In the genomic region with DNA sequence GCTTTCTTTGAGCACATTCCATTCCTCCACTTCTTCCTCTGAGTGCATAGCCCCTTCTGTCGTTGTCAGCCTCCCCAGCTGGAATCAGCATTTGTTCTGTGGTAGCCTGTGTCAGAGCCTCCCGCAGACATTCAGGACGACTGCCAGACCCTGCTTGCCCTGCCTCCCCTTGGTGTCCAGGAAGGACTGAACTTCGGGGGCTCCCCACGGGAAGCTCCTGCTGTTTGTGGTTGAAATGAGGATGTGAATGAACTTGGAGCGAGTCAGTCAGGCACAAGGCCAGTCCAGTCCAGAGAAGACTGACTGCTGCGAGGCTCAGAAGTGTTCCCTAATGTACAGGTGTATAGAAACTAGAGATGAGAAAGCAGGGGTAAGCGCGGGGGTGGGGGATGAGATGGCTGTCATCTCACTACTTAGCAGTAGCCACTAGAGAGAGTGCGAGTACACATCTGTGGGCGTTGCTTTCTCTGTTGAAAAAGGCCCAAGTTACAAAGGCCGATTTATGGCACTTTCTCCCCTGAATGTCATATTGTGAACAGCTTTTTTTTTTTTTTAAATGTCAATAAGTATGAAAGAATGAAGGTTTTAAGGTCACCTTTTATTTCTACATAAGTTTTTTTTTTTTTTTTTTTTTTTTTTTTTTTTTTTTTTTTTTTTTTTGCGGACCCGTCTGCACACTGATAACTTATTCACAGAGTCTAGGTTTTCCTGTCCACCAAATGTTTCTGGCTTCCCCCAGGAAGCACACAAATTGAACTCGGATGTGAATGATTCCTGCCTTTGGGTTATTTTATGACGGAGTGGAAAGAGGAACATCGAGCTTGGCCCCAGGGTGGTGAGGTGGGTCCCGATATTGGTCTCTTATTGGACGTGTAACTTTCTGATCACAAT, we compare ENCODE assay signal across 8 mouse cellular contexts. TPM values are rescaled to one million over a fixed set of nuclear protein-coding genes. Genes with fewer than 3 reads are reported as not detected.
DNase-seq lines count a peak whose midpoint lies in the region; ATAC-seq lines count a peak whose summit lies in the region.

No protein-coding gene starts in this region.

- peaks cover 9% of the 10 kb centered on the region for H3K4me1 ChIP-seq in erythroblast, embryonic 14.5 days (ENCODE audit: control insufficient read depth)
- peaks cover 7% of the 10 kb centered on the region for H3K4me1 ChIP-seq in intestine, embryonic 16.5 days (ENCODE audit: control insufficient read depth, insufficient read depth, low read length)
- peaks cover 2% of the 10 kb centered on the region; the same call in 1 of the 2 replicates for H3K4me1 ChIP-seq in midbrain, embryonic 16.5 days (ENCODE audit: control insufficient read depth, insufficient read depth, low read length)

- no peak for ATAC-seq in intestine, embryonic 16.5 days
- ATAC-seq in midbrain, embryonic 16.5 days: peak; percentile 60; the same call in 1 of the 2 replicates

- no peaks in the 10 kb centered on the region for H3K36me3 ChIP-seq in erythroblast, embryonic 14.5 days (ENCODE audit: control insufficient read depth)
- 0 out of 2 replicates have a peak, but pooled peaks cover 3% of the 10 kb centered on the region for H3K36me3 ChIP-seq in intestine, embryonic 16.5 days (ENCODE audit: control insufficient read depth, insufficient read depth, low read length)
- H3K36me3 ChIP-seq in midbrain, embryonic 16.5 days (ENCODE audit: control insufficient read depth, insufficient read depth, low read length): peaks cover 2% of the 10 kb centered on the region; the same call in 1 of the 2 replicates

- peak overlapping the region; percentile 5 for H3K4me3 ChIP-seq in erythroblast, embryonic 14.5 days (replicated peaks)
- H3K4me3 ChIP-seq in intestine, embryonic 16.5 days (ENCODE audit: low read length): no peak overlapping the region
- H3K4me3 ChIP-seq in midbrain, embryonic 16.5 days (ENCODE audit: low read depth, low read length): no peak overlapping the region

- WGBS in intestine, embryonic 16.5 days: 50% methylated on average over 19 of the region's 19 CpGs
- WGBS in midbrain, embryonic 16.5 days: 43% methylated on average over 19 of the region's 19 CpGs

- 0 out of 2 replicates have a peak overlapping the region, but pooled peaks have one; percentile 1 for H3K27ac ChIP-seq in intestine, embryonic 16.5 days (ENCODE audit: low read length)
- no peak overlapping the region for H3K27ac ChIP-seq in midbrain, embryonic 16.5 days (ENCODE audit: low read length)

- DNase-seq in heart, adult 11 months: peak; percentile 93
- no peak for DNase-seq in heart, adult 8-10 months (ENCODE audit: low spot score)
- DNase-seq in ES-CJ7 (ENCODE audit: low read depth, low spot score): peak; percentile 7
- no peak for DNase-seq in right cerebral cortex, adult 2 months (ENCODE audit: low spot score in 2 of 2)
- DNase-seq in thymus, adult 18-20 months: no peak

- H3K4me2 ChIP-seq in intestine, embryonic 16.5 days (ENCODE audit: low read depth, low read length): no peak overlapping the region
- 0 out of 2 replicates have a peak overlapping the region, but pooled peaks have one; percentile 28 for H3K4me2 ChIP-seq in midbrain, embryonic 16.5 days (ENCODE audit: low read length)

- H3K9ac ChIP-seq in intestine, embryonic 16.5 days (ENCODE audit: low read depth, low read length): no peak overlapping the region
- H3K9ac ChIP-seq in midbrain, embryonic 16.5 days (ENCODE audit: low read depth, low read length): no peak overlapping the region

- no peaks in the 10 kb centered on the region for H3K27me3 ChIP-seq in erythroblast, embryonic 14.5 days (ENCODE audit: control insufficient read depth)
- no peaks in the 10 kb centered on the region for H3K27me3 ChIP-seq in intestine, embryonic 16.5 days (replicated peaks; ENCODE audit: control insufficient read depth, insufficient read depth, low read length)
- H3K27me3 ChIP-seq in midbrain, embryonic 16.5 days (ENCODE audit: control insufficient read depth, insufficient read depth, low read depth, low read length): no peaks in the 10 kb centered on the region

- H3K9me3 ChIP-seq in erythroblast, embryonic 14.5 days (ENCODE audit: control insufficient read depth, low read length): 0 out of 2 replicates have a peak, but pooled peaks cover 2% of the 10 kb centered on the region
- H3K9me3 ChIP-seq in intestine, embryonic 16.5 days (ENCODE audit: control insufficient read depth, low read length): no peaks in the 10 kb centered on the region
- H3K9me3 ChIP-seq in midbrain, embryonic 16.5 days (replicated peaks; ENCODE audit: control insufficient read depth, low read length, poor library complexity, severe bottlenecking): no peaks in the 10 kb centered on the region

RNA-seq across cellular contexts. Expression of gene Fam174b, which starts 31.5 kb away (rescaled TPM):
- total RNA-seq in heart, adult 8-10 months (2022): 100 to 1,000 TPM; 200 to 214 (median 203) TPM
- 0.01 TPM in 1 of 2 replicates, not detected in the other for polyA plus RNA-seq in erythroblast, embryonic 14.5 days (2012)
- polyA plus RNA-seq in intestine, embryonic 16.5 days (2015; fragmentation: Nextera tagmentation; extraction: Ambion mirVana): 32.7 and 33.7 TPM in 2 replicates
- 33.8 and 35.9 TPM in 2 replicates for polyA plus RNA-seq in midbrain, embryonic 16.5 days (2015; fragmentation: Nextera tagmentation; extraction: Ambion mirVana)

Comparison
In these comparisons a context has a peak if more than half of its experiments do, and no peak if none do; other contexts are left out.
1. DNase-seq: peak in heart, adult 11 months (single experiment) and ES-CJ7 (single experiment); none in heart, adult 8-10 months (single experiment), right cerebral cortex, adult 2 months (0 of 2) and thymus, adult 18-20 months (0 of 2).
2. RNA of gene Fam174b, which starts 31.5 kb away (polyA plus RNA-seq): 33.8 to 35.9 TPM in midbrain, embryonic 16.5 days and 32.7 to 33.7 TPM in intestine, embryonic 16.5 days; 0.01 TPM in erythroblast, embryonic 14.5 days; every median in the first group is over 10 times any median in the second.